Mouse (Mus musculus): ENCODE results near the gene Eif3j1. TPM values are rescaled to one million over a fixed set of nuclear protein-coding genes. Genes with fewer than 3 reads are reported as not detected.

Gene Eif3j1
- polyA plus RNA-seq, 1 experiment from 2014 or later: 12.5 TPM

Small RNAs within 50 kb of the gene (microRNA-seq; reads per million reads assigned to microRNA genes)
- gene Gm47314: not detected

Other genes with a start within 250 kb of the Eif3j1 start
- 28.3 and 29.6 TPM in 2 replicates for gene Frmd5, start 221.5 kb upstream of the Eif3j1 start, polyA plus RNA-seq (2015; fragmentation: Nextera tagmentation; extraction: Ambion mirVana)
- gene Casc4, start 161.6 kb upstream of the Eif3j1 start, polyA plus RNA-seq (2015; fragmentation: Nextera tagmentation; extraction: Ambion mirVana): 25.9 and 27.6 TPM in 2 replicates
- gene Ctdspl2, start 72.5 kb upstream of the Eif3j1 start, polyA plus RNA-seq (2015; fragmentation: Nextera tagmentation; extraction: Ambion mirVana): 55.7 and 59.9 TPM in 2 replicates
- 0.77 and 0.79 TPM in 2 replicates for gene Mageb3, start 72.5 kb upstream of the Eif3j1 start, polyA plus RNA-seq (2015; fragmentation: Nextera tagmentation; extraction: Ambion mirVana)
- gene Spg11, start 89.8 kb downstream of the Eif3j1 start, polyA plus RNA-seq (2015; fragmentation: Nextera tagmentation; extraction: Ambion mirVana): 8.5 and 10.5 TPM in 2 replicates
- 65.6 and 70.8 TPM in 2 replicates for gene B2m, start 119.1 kb downstream of the Eif3j1 start, polyA plus RNA-seq (2015; fragmentation: Nextera tagmentation; extraction: Ambion mirVana)
- gene Trim69, start 132.2 kb downstream of the Eif3j1 start, polyA plus RNA-seq (2015; fragmentation: Nextera tagmentation; extraction: Ambion mirVana): not detected in 2 replicates
- gene Patl2, start 157.6 kb downstream of the Eif3j1 start, polyA plus RNA-seq (2015; fragmentation: Nextera tagmentation; extraction: Ambion mirVana): not detected in 2 replicates
- gene Terb2, start 157.7 kb downstream of the Eif3j1 start, polyA plus RNA-seq (2015; fragmentation: Nextera tagmentation; extraction: Ambion mirVana): not detected in 2 replicates
- gene Sord, start 206.2 kb downstream of the Eif3j1 start, polyA plus RNA-seq (2015; fragmentation: Nextera tagmentation; extraction: Ambion mirVana): 18.8 and 19.8 TPM in 2 replicates